Mouse (Mus musculus) lung, embryonic 14.5 days (tissue): ENCODE results near the gene Ablim2. TPM values are rescaled to one million over a fixed set of nuclear protein-coding genes. Genes with fewer than 3 reads are reported as not detected.

Experiments
- ATAC-seq: fragments of 200-750 bp; cut with Nextera tagmentation; 2 replicates; pipeline ENCODE4 v1.8.0; 2017; ENCODE audit warnings: mild to moderate bottlenecking, moderate TSS enrichment, moderate library complexity; ENCODE audit not compliant: insufficient read depth
- DNase-seq: peaks from one replicate; pipeline ENCODE4 v3.0.0-alpha.2; 2015
- H3K27ac ChIP-seq: fragments of 300-500 bp; sonication (generic); 2 replicates; pipeline ENCODE4 v1.5.1; 2014; ENCODE audit warnings: low read depth, mild to moderate bottlenecking, moderate library complexity
- H3K27me3 ChIP-seq: fragments of 300-500 bp; sonication (generic); 2 replicates; pipeline ENCODE4 v1.6.1; 2014; ENCODE audit warnings: low read length, control low read depth; ENCODE audit not compliant: insufficient read depth
- H3K36me3 ChIP-seq: fragments of 300-500 bp; sonication (generic); 2 replicates; pipeline ENCODE4 v1.6.1; 2014; ENCODE audit warnings: control low read depth; ENCODE audit not compliant: insufficient read depth
- H3K4me1 ChIP-seq: fragments of 300-500 bp; sonication (generic); 2 replicates; pipeline ENCODE4 v1.6.1; 2014; ENCODE audit warnings: antibody characterized with exemption, control low read depth; ENCODE audit not compliant: insufficient read depth
- H3K4me2 ChIP-seq: fragments of 300-500 bp; sonication (generic); 2 replicates; pipeline ENCODE4 v1.6.1; 2014; ENCODE audit warnings: mild to moderate bottlenecking
- H3K4me3 ChIP-seq: fragments of 300-500 bp; sonication (generic); 2 replicates; pipeline ENCODE4 v1.5.1; 2014; ENCODE audit warnings: low read depth, low read length
- H3K9ac ChIP-seq: fragments of 300-500 bp; sonication (generic); 2 replicates; pipeline ENCODE4 v1.6.1; 2014
- H3K9me3 ChIP-seq: fragments of 300-500 bp; sonication (generic); 2 replicates; pipeline ENCODE4 v1.6.1; 2016; ENCODE audit warnings: low read depth, low read length, control low read depth
- CTCF ChIP-seq: IDR thresholded peaks from 2 replicates; pipeline ENCODE4 v1.5.1; 2016; ENCODE audit warnings: antibody characterized with exemption, low read depth
- WGBS: fragments of 180-500 bp; shearing (Covaris S2); extraction: QIAGEN DNeasy Blood & Tissue Kit; methylation state at CpG from one replicate; pipeline ENCODE4 v1.1.7; 2014; 5-methylcytosine and 5-hydroxymethylcytosine counted together
- polyA plus RNA-seq: library from polyadenylated mRNA; unstranded; fragments of >200 nt; fragmentation: Nextera tagmentation; extraction: Ambion mirVana; gene quantifications from 2 replicates; pipeline ENCODE4 v1.2.1, GENCODE M21; 2014

The Ablim2 gene
- 0.36 and 0.45 TPM in 2 replicates for polyA plus RNA-seq

DNA sequence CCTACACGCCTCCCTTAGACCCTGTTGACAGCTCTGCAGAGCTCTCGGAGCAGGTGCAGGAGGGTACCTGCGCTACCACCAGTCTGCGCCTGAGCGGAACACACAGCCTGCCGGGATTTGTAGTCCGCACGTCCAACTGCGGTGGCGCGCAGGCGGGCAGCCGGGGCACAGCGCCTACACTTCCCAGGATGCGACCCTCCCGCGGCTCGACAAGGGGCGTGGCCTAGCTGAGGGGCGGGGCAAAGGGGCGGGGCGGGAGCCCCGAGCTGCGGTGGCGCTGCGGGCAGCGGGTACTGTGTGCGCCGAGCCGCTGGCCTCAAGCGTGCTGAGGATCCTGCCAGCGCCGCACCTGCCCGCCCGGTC lies at the start of gene Ablim2:
Gene Ablim2, plus strand, starts transcription at position 242 of the 363 bp plus-strand sequence.
- Histone ChIP-seq H3K27ac (no peak within 1 kb of the TSS), H3K9me3 (no peaks in the 10 kb centered on the region), H3K27me3 (peaks cover 46% of the 10 kb centered on the region), H3K4me1 (no peaks in the 10 kb centered on the region), H3K4me3 (peak within 1 kb of the TSS; percentile 53), H3K9ac (peak within 1 kb of the TSS; percentile 48), H3K36me3 (no peaks in the 10 kb centered on the region), H3K4me2 (peak within 1 kb of the TSS; percentile 98)
- TF ChIP-seq CTCF: no peak; the same call in 1 of the 2 replicates
- under 1% methylated on average over 35 of the region's 35 CpGs for WGBS
- ATAC-seq: peak; percentile 96
- DNase-seq: peak; percentile 91

DNA sequence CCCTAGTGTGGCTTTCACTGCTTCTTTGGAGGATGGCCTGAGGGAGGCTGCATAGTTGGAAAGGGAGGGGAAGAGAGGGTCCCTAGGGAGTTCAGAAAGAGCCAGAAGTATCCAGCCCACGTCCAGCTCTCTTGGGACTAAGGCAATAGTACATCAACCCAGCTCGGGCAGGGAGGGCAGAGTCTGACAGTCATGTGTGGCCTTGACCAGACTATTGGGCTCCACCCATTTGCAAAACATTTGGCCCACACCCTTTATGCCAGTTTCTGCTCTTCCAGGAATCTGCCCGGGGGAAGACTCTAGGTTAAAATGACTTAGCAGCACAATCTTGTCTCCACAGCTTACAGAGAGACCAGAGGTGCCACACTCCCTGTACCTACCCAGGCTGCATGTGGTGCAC lies 47.2 kb upstream of the Ablim2 start:
- H3K27me3 ChIP-seq: no peaks in the 10 kb centered on the region
- DNase-seq (no peak), ATAC-seq (no peak)
- no peaks in the 10 kb centered on the region for H3K9me3 ChIP-seq
- H3K27ac ChIP-seq: no peak overlapping the region
- no peaks in the 10 kb centered on the region for H3K4me1 ChIP-seq
- H3K9ac ChIP-seq: no peak overlapping the region
- H3K4me3 ChIP-seq: no peak overlapping the region
- TF ChIP-seq CTCF: no peak
- no peak overlapping the region for H3K4me2 ChIP-seq
- WGBS: 67% methylated on average over 3 of the region's 3 CpGs
- no peaks in the 10 kb centered on the region for H3K36me3 ChIP-seq

DNA sequence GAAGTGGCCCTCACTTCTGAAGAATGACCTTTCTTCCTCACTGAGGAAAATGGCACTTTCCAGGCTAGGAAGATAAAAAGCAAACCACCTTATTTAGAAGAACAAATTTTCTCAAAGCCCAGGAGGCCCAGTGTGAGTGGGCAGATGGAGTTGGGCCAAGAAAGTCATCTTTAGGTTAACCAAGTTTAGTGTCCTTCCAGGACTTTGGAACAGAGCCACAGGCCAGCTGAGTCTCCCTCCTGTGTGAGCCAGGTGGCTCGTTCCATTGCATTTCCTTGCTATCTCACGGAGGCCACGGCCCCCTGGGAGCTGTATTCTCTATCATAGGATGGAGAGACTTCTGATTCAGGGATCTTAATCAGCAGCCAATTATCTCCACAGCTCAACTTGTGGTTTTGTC lies 46.7 kb upstream of the Ablim2 start:
- no peak for TF ChIP-seq CTCF
- ATAC-seq: no peak
- no peaks in the 10 kb centered on the region for H3K36me3 ChIP-seq
- H3K27ac ChIP-seq: no peak overlapping the region
- no peak for DNase-seq
- H3K9ac ChIP-seq: no peak overlapping the region
- no peaks in the 10 kb centered on the region for H3K27me3 ChIP-seq
- H3K4me1 ChIP-seq: no peaks in the 10 kb centered on the region
- no peaks in the 10 kb centered on the region for H3K9me3 ChIP-seq
- H3K4me2 ChIP-seq: no peak overlapping the region
- WGBS: 66% methylated on average over 3 of the region's 3 CpGs
- no peak overlapping the region for H3K4me3 ChIP-seq

DNA sequence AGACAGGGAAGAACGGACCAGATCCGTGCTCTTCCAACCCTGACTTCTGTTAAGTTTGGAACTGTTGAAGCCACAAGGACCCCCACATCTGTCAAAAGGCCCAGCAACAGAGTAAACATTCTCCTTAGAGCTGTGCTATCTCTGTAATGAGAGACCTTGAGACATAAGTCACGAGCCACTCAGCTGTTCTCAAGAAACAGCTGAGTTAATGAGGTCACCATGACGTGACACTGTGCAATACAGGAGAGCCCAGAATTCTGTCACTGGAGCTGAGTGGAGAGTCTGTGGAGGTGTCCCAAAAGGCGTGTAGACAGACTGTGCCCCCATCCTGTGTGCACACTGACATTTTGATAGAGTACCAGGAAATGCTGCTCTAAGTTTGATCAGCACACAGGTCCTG lies 45.2 kb upstream of the Ablim2 start:
- H3K27me3 ChIP-seq: no peaks in the 10 kb centered on the region
- H3K4me2 ChIP-seq: no peak overlapping the region
- 27% methylated on average over 5 of the region's 5 CpGs for WGBS
- no peak overlapping the region for H3K27ac ChIP-seq
- H3K4me3 ChIP-seq: no peak overlapping the region
- no peaks in the 10 kb centered on the region for H3K36me3 ChIP-seq
- no peaks in the 10 kb centered on the region for H3K4me1 ChIP-seq
- TF ChIP-seq CTCF: no peak
- ATAC-seq (no peak), DNase-seq (no peak)
- no peak overlapping the region for H3K9ac ChIP-seq
- H3K9me3 ChIP-seq: no peaks in the 10 kb centered on the region

DNA sequence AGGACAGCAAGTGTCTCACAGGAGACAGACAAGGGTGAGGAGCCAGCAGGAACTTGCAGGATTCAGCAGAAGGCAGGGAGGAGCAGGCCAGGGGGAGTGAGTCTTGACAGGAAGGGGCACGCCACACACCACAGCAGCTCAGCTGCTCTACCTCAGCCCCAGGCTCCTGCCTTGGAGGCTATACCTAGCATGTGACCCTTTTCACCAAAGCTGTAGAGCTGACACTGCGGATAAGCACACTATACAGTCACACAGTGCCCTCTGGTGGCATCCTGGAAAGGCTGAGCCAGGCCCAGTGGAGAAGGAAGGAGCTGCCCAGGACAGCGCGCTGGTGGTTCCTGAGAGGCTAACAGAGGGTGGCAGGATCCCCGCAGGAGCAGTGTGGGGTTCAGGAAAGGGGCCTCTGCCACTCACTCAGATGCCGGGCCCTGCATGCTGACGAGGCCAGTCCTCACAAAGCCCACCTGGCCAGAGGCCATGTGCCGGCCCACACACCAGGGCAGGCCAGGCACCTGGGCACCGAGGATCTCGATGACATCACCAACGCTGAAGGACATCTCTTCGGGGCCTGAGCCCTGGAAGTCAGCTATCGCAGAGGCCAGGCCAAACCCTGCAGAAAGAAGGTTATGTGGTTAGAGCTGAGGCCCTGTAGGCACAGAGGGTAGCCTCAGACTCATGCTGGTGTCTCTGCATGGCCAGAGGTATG lies 43.9 kb upstream of the Ablim2 start:
- peak; percentile 98 for TF ChIP-seq CTCF
- Histone ChIP-seq H3K4me1 (no peaks in the 10 kb centered on the region), H3K9ac (no peak overlapping the region), H3K4me3 (no peak overlapping the region), H3K4me2 (no peak overlapping the region), H3K27ac (no peak overlapping the region), H3K9me3 (no peaks in the 10 kb centered on the region), H3K36me3 (no peaks in the 10 kb centered on the region), H3K27me3 (no peaks in the 10 kb centered on the region)
- peak; percentile 94 for DNase-seq
- peak; percentile 88 for ATAC-seq
- WGBS: 46% methylated on average over 13 of the region's 13 CpGs

DNA sequence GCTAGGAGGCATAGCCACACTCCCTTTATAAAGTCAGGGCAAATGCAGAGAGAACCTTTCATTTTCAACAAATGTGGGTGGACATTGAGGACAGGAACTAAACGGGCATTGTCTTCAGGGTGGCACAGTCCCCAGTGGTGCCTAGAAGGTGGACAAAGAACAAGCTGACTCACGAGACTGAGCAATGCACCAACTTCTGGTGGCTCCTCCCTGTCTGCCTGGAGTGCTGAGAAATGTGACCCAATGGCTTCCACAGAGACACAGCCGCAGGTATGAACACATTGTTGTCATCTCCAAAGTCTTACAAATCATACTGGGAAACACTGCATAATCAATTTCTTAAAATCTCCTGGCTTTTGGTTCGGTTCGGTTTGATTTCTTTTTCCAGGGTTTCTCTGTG lies 40.2 kb upstream of the Ablim2 start:
- Histone ChIP-seq H3K27ac (no peak overlapping the region), H3K4me3 (no peak overlapping the region)
- 71% methylated on average over 5 of the region's 5 CpGs for WGBS

DNA sequence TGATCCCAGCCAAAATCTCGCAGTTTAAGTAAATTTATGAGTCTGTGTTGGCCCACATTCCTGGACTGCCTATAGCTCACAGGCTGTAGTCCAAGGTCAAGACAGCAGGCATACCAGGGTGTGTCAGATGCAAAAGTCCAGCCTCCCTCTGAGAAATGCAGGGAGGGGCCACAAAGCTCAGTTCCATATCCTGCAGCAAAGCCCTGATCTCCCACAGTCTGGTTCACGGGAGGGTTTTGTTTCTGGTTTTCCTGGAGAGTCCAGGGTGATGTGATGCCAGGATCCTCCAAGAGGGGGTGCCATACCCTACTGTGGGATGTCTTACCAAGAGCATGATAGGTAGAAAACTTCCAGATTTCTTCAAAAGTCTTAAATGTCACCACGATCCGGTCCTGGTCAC lies 39.7 kb upstream of the Ablim2 start:
- 32% methylated on average over 4 of the region's 4 CpGs for WGBS
- no peaks in the 10 kb centered on the region for H3K9me3 ChIP-seq
- H3K4me2 ChIP-seq: no peak overlapping the region

More for the DNA sequence above, 40.2 kb upstream of the Ablim2 start:
- Histone ChIP-seq H3K4me2 (no peak overlapping the region), H3K9ac (no peak overlapping the region), H3K27me3 (no peaks in the 10 kb centered on the region), H3K9me3 (no peaks in the 10 kb centered on the region), H3K4me1 (0 out of 2 replicates have a peak, but pooled peaks cover 6% of the 10 kb centered on the region), H3K36me3 (no peaks in the 10 kb centered on the region)
- DNase-seq: no peak
- TF ChIP-seq CTCF: no peak
- no peak for ATAC-seq

More for the DNA sequence above, 39.7 kb upstream of the Ablim2 start:
- ATAC-seq: peak; percentile 42
- peak; percentile 64 for TF ChIP-seq CTCF
- Histone ChIP-seq H3K36me3 (no peaks in the 10 kb centered on the region), H3K4me3 (no peak overlapping the region), H3K9ac (no peak overlapping the region), H3K27ac (no peak overlapping the region), H3K4me1 (0 out of 2 replicates have a peak, but pooled peaks cover 6% of the 10 kb centered on the region), H3K27me3 (no peaks in the 10 kb centered on the region)
- peak; percentile 69 for DNase-seq
